Mouse (Mus musculus) frontal cortex, adult 2 months (tissue): ENCODE data around the gene Eif2b3. TPM values are rescaled to one million over a fixed set of nuclear protein-coding genes. Genes with fewer than 3 reads are reported as not detected.
A peak's percentile ranks its signal among the peaks of the same experiment; 100 is the strongest.

Experiments
- DNase-seq, 2 experiments: peaks; one replicate each; pipeline ENCODE4 v3.0.0; 2022; ENCODE audit warnings: low spot score in 1 of 2; ENCODE audit errors: extremely low spot score in 1 of 2
- polyA plus RNA-seq: library from polyadenylated mRNA; depleted of rRNA; stranded (reverse); fragments of >200 nt; gene quantifications from 2 replicates; pipeline ENCODE4 v1.2.3, GENCODE M21; 2012

Eif2b3 gene
- polyA plus RNA-seq, 1 experiment, result 18.9 TPM

DNA sequence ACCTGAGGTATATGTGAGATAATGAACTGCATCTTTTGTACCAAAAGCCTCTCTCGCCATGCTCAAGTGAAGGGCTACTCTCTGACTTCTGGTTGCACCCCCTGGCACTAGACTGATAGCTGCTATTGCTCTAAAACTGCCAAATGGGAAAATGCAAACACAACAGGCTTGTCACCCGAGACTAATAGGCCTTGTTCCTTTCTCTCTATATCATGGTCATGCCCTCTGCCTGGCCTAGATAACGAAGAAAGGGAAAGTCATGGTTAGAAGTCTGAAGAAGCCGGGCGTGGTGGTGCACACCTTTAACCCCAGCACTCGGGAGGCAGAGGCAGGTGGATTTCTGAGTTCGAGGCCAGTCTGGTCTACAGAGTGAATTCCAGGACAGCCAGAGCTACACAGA, 71.4 kb downstream of the Eif2b3 start:
- no peak for DNase-seq

DNA sequence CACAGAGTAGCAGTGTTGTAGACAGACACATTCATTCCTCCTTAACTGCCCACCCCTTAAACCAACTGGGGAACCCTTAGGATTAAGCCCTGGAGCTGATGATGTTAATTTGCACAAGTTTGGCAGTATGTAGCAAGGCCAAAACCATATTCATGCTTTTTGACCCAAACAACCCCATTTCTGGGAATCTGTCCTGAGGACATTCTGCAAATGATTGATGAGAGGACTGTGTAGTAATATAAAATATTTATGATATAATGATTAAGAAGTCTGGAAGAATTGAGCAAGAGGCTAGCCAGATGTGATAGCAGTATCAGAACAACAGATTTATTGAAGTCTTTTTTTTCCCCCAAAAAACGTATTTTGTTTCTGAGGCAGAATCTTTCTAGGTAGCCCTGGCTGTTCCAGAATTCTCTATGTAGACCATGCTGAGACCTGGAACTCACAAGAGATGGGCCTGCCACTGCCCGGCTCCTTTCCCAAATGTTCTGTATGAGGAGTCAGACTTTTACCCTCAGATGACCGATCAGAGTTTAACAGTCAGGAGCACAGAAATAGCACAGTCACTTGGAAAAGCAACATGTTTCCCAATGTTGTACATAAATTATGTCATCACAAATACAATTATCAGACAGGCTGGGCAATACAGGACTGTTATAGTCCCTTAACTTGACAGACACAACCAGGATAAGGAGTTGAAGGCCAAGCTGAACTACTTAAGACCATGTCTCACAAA, 75.6 kb downstream of the Eif2b3 start:
- DNase-seq, result no peak

DNA sequence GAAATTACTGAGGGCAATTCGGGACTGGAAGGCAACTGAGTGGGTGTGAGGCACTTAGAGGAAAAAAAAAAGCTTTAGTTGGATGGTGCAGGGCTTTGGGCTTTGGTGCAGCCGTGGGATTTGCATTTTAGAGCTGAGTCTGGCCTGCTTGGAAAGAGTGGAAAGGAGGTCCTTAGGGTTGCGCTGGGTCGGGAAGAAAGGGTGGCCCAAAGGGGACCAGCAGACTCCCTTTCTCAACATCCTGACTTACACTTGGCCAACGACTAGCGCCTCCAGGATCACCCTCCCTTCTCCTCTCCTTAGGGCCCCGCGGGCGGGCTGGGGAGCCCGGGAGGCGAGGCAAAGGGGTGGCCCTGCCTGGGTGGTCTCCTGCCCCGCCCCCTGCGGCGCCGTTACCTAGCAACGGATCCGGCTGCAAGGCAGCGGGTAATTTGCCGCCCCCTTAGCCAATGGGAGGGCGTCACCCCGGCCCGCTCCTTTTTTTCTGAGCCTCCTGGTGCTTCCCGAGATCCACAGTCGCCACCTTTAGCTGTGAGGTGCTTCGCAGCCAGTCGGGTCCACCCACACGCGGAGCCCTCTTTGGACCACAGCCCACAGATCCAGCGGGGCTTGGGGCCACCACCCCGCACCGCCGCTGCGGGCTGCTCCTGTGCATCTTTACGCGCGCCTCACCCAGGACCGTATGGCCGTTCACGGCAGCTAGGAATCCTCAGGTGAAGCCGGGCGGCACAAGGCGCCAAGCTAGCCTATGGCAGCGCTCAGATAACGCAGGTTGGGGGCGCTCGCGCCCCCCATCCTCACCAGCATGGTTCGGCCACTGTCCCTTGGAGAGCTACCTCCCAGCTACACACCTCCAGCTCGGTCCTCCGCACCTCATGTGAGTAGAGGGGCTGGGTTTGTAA, 76.6 kb downstream of the Eif2b3 start, which contains the start of gene Ptch2:
Gene Ptch2, plus strand, starts transcription at position 525 of the 902 bp plus-strand sequence.
- DNase-seq, result peak in 1 of 2 experiments; percentile 32

DNA sequence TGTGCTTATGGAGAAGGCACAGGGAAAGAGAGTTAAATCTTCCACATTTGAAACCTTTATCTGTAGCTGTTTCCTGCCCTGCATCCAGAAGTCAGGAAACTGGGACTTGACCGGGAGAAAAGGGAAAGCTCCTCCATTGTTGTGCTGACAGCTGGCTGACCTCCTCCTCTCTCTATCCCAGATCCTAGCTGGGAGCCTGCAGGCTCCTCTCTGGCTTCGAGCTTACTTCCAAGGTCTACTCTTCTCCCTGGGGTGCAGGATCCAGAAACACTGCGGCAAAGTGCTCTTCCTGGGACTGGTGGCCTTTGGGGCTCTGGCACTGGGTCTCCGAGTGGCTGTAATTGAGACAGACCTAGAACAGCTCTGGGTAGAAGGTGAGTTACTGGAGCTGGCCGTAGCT, 77.5 kb downstream of the Eif2b3 start:
- DNase-seq, result no peak

DNA sequence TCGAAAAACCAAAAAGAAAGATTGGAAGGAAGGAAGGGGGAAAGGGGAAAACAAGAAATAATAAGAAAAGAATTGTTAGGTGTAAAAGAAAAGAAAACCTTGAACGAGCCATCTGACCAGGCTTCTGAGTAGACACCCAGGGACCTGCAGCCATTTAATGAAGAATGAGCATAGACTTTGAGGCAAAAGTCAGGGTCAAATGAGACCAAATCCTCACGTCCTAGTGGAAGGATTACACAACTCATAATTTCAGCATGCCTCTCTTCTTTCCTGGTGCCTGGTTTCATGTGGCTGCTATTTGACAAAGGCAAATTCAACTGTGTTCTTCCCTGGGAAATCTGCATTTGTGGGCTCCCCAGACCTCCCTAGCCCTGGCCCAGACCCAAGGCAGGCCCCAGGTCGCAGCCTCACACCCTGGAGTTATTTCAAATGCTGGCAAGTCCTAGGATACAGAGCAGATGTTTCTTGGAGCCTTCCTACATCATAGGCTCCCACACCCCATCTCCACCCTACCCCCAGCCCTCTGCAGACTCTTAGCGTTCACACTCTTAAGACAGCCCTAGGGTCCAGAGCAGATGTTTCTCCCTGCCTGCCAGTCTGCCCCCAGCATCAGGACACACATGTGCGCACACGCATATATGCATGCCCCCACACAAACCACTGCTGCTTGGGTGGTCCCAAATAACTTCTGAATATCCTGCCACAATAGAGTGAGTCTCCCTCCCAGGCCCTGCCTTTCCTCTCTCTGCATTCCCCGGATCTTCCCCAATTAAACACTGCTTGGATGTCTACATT, 79.0 kb downstream of the Eif2b3 start:
- DNase-seq, result no peak

DNA sequence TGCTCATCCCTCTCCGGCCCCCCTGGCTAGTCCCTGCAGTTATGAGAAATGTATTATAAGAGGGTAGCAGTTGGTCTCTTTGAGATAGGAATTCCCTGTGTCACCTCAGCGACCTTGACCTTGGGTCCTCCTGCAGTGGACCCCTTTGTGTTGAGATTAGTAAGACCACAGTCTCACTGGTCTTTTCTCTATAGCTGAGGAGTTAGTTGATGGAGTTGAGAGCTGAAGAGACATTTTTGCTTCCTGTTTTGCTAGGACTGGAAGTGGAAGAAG, 79.5 kb downstream of the Eif2b3 start:
- no peak for DNase-seq

DNA sequence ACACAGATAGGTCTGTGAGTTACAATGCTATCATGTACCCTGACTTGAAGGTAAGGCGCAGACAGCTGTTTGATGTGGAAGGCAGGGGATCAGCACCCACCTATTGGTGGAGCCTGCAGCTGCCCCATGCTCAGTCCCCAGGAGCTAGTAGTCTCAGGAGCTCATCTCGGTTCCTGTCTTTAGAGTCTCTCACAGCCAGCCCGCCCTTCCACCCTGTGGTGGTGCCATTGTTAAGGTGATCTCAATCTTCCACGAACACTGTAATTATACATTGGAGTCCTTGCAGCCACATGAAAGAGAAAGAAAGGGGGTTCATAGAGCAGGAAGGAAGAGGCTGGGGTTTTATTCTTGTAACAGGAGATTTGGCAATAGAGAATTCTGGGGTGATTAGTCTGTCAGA, 80.8 kb downstream of the Eif2b3 start:
- DNase-seq, result no peak

DNA sequence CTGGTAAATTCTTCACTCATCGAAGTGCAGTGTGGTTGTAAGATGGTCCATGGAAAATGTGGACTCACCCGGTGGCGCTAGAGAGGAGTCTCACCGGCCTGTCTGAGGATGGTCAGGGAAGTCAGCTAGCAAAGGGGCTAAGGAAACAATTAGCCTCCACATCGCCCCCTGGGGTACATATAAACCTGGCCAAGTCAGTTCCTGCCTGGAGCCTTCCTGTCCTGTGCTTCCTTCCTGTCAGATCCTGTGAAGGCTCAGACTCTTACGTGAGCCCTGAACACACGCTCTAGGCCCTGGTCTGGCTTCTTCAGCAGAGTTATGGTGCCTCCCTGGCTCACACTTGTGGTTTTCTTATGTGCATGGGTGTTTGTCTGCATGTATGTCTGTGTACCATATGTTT, 82.0 kb downstream of the Eif2b3 start:
- no peak for DNase-seq

DNA sequence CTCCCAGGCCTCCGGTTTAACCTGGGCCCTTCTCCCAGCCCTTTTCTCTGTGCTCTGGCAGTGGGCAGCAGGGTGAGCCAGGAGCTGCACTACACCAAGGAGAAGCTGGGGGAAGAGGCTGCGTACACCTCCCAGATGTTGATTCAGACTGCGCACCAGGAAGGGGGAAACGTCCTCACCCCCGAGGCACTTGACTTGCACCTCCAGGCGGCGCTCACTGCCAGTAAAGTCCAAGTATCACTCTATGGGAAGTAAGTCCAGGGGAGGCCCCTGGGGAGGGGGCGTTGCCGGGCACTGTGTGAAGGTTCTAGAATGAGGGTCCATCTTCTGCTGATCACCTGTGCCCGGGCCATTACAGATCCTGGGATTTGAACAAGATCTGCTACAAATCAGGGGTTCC, 85.5 kb downstream of the Eif2b3 start:
- DNase-seq, result no peak

DNA sequence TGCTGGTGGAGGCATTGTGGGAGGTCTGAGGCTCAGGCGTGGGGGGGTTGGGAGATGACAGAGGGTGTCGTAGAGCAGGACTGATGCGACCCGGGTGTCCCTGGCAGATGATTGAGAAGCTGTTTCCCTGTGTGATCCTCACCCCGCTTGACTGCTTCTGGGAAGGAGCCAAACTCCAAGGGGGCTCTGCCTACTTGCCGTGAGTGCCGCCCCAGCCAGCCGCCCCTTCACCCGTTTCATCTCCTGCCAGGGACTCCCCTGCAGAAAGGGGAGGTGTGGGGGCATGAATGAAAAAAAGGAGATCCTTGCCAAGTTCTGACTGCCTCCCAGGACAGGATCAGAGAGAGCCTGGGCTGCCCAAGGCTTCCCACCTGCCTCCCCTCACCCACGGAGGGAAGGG, 85.9 kb downstream of the Eif2b3 start:
- DNase-seq, result no peak

DNA sequence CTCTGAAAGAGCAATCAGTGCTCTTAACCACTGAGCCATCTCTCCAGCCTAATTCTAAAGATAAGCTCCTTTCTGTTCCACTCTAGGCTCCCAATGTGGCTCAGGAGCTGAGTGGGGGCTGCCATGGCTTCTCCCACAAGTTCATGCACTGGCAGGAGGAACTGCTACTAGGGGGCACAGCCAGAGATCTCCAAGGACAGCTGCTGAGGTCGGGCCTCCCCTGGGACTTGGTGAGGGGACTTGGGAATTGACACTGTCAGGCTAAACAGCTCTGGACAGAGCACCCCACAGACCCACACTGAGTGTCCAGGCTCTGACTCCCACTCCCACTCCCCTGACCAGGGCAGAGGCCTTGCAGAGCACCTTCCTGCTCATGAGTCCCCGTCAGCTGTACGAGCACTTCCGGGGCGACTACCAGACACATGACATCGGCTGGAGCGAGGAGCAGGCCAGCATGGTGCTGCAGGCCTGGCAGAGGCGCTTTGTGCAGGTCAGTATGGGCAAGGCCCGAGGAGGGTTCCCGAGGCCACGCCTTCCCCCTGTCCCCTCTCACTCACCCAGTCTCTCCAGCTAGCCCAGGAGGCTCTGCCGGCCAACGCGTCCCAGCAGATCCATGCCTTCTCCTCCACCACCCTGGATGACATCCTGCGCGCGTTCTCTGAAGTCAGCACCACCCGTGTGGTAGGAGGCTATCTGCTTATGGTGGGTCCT, 88.8 kb downstream of the Eif2b3 start:
- no peak for DNase-seq

DNA sequence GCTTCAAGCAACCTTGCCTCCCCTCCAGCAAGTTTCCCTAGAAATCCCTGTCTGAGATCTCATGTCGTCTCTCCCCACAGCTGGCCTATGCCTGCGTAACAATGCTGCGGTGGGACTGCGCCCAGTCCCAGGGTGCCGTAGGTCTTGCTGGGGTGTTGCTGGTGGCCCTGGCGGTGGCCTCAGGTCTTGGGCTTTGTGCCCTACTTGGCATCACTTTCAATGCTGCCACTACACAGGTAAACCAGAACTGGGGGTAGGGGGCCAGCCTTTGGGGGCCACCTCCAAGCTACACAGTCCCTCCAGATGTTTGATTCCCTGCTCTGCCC, 89.3 kb downstream of the Eif2b3 start:
- no peak for DNase-seq

DNA sequence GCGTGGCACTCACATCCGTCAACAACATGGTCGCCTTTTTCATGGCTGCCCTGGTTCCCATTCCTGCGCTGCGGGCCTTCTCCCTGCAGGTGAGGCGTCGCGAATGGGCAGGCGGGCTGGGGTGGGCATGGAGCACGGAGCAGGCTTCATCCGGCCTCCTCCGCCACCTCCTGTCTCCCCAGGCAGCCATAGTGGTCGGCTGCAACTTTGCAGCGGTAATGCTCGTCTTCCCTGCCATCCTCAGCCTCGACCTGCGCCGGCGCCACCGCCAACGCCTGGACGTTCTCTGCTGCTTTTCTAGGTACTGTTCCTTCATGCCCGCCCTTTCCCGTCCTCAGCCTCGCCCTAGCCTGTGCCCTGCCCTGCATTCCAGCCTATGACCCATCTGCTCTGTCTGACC, 90.1 kb downstream of the Eif2b3 start:
- DNase-seq, result no peak

DNA sequence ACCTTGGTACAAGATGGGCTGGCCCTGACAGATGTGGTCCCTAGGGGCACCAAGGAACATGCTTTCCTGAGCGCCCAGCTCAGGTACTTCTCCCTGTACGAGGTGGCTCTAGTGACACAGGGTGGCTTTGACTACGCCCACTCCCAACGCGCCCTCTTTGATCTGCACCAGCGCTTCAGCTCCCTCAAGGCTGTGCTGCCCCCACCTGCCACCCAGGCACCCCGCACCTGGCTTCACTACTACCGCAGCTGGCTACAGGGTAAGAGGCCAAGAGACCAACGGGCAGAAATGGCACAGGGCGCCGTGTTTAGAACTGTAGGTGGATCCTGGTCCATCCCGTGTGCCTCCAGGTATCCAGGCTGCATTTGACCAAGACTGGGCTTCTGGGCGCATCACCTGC, 91.0 kb downstream of the Eif2b3 start:
- no peak for DNase-seq

DNA sequence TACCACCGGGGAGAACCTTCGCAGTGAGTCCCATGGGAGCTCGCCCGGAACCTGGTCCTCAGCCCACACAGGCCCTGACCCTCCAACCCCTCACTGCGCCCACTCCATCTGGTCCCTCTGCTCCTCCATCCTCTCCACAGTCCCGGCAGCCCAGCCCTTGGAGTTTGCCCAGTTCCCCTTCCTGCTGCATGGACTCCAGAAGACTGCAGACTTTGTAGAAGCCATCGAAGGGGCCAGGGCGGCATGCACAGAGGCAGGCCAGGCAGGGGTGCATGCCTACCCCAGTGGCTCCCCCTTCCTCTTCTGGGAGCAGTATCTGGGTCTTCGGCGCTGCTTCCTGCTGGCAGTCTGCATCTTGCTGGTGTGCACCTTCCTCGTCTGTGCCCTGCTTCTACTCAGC, 91.8 kb downstream of the Eif2b3 start:
- no peak for DNase-seq

DNA sequence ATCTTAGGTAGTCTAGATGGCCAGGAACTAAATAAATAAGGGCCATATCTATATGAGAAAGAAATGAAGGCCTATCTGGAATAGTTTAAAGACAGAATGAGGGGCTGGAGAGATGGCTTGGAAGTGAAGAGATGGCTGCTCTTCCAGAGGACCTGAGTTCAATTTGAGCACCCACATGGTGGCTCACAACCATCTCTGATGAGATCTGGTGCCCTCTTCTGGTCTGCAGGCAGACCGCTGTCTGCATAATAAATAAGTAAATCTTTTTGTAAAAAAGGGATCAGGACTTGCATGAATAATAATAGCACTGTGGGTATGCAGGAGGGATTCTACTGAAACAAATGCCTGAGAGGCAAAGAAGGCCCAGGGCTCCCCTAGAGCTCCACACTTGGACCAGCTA, 94.0 kb downstream of the Eif2b3 start:
- no peak for DNase-seq

DNA sequence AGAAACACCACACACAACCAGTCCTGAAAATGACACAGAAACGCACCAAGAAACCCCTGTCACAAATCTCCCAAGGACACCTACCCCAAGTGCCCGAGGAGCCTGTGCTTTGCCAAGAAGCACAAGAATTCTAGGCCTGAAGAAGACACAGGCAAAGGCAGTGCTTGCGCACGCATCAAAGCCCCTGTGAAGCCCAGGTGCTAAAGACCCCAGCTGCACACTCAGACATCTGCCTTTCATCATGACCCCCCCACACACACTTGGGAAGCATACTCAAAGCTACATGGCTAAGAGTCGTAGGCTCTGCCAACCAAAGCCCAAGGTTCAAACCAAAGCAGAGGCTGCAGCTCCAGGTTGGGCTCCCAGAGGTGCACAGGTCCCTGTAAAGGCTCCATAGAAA, 96.4 kb downstream of the Eif2b3 start:
- DNase-seq, result no peak

DNA sequence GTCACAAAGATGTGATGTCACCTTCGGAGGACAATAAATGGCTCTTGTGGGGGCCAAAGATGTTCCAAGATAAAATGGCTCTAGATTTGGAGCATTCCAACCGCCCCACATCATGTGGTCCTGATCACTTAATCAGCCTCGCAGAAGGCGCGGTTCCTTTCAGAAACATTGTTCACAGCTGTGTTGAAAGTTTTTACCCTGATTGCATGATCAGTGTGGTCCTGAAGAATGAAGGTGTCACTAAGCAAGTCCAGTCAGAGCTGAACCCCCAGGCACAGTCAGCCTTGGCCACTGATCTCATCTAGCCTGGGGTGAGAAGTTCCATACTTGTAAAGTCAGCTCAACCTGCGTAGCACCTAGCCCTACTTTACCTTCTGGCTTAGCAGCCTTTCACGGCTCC, 98.7 kb downstream of the Eif2b3 start:
- DNase-seq, result no peak

DNA sequence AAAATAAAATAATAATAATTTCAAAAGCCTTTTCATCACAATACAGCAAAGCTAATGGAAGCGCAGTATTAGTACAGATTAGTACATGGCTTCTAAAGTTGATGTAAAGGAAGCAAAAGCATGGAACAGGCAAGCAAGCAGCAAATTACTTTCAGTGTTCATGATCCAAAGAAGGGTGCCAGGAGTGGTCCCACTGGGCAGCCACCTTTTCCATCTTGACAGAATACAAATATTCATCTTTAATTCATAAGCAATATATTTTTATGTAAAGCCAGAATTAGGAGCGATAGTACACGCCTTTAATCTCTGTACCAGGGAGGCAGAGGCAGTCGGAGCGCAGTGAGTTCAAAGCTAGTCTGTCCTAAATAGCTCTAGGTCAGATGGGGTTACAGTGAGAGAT, 100.4 kb downstream of the Eif2b3 start:
- DNase-seq, result no peak

DNA sequence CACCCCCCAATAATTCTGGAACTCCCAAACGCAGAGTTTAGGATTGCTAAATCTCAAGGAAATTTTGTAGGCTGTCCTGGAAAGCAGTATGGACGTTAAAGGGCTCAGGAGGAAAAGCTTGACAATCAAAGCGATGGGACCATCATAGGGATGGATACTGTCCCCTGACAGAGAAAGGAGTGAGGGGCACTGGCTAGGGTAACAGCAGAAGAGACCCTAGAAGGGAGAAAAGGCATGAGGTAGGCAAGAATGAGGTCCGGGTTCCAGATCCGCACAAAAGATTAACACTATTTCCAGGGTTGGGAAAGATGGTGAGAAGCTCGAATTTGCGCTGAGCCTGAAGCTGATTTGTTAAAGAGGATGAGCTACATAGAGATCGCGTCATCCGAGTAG, 100.8 kb downstream of the Eif2b3 start:
- DNase-seq, result no peak
